Mouse (Mus musculus): ENCODE results near the gene Gm6902. TPM values are rescaled to one million over a fixed set of nuclear protein-coding genes. Genes with fewer than 3 reads are reported as not detected.
"Not testable (repeated sequence)": the region's sequence is repeated elsewhere in the genome, so short reads cannot be mapped to it uniquely, and the experiment has no call there.

Gm6902 gene
- not detected in 2 replicates for polyA plus RNA-seq (2014; fragmentation: Nextera tagmentation; extraction: Ambion mirVana)

DNA sequence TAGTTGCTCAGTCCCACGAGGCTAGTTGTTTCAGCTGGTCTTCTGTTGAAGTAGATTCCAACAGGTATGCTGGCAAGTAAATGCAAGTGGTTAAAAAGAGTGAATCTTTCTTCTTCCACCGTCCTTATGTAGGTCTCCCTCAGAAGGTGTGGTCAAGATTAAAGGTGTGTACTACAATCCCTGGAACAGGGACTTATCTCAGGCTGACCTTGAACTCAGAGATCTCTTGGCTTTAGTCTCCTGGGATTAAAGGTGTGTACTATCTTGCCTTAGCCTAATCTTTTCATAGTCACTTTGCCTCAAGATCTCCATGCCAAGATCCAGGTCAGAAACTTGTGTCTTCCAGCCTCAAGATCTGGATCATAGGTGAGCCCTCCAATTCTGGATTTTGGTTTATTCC lies at the start of gene Gm6902:
Gm6902 (minus strand) TSS at position 101 of the 400 bp plus-strand sequence.
- no CpG with 5 or more reads among the region's 2 CpGs for WGBS

GRCm38 (mm10) chr7:23300892-23301291 lies 22.2 kb upstream of the Gm6902 start, which contains the start of gene Nlrp4e:
TSS of gene Nlrp4e (plus strand) at chr7:23301192.
- H3K36me3 ChIP-seq (ENCODE audit: insufficient read depth); H3K9ac ChIP-seq; H3K27ac ChIP-seq (ENCODE audit: low read depth); H3K4me2 ChIP-seq; H3K9me3 ChIP-seq (ENCODE audit: low read depth, low read length); H3K4me1 ChIP-seq (ENCODE audit: insufficient read depth); ATAC-seq (ENCODE audit: insufficient read depth); H3K4me3 ChIP-seq (ENCODE audit: low read depth, low read length); H3K27me3 ChIP-seq (ENCODE audit: insufficient read depth, low read length); DNase-seq: not testable (repeated sequence)
- WGBS = 87% methylated on average over 3 of the region's 3 CpGs

More for the DNA sequence above, at the start of gene Gm6902:
- not testable (repeated sequence) for DNase-seq; H3K9me3 ChIP-seq (ENCODE audit: low read depth, low read length); H3K27ac ChIP-seq (ENCODE audit: low read depth); H3K27me3 ChIP-seq (ENCODE audit: insufficient read depth, low read length); ATAC-seq (ENCODE audit: insufficient read depth); H3K4me3 ChIP-seq (ENCODE audit: low read depth, low read length); H3K4me2 ChIP-seq; H3K9ac ChIP-seq; H3K4me1 ChIP-seq (ENCODE audit: insufficient read depth); H3K36me3 ChIP-seq (ENCODE audit: insufficient read depth)

GRCm38 (mm10) chr7:23251582-23251981 lies 27.1 kb downstream of the Gm6902 start, which contains the start of gene Vmn1r166:
TSS of gene Vmn1r166 (minus strand) at chr7:23251682.
- H3K9ac ChIP-seq; H3K4me1 ChIP-seq (ENCODE audit: insufficient read depth); H3K9me3 ChIP-seq (ENCODE audit: low read depth, low read length); H3K27ac ChIP-seq (ENCODE audit: low read depth); DNase-seq; H3K4me3 ChIP-seq (ENCODE audit: low read depth, low read length); H3K4me2 ChIP-seq; H3K36me3 ChIP-seq (ENCODE audit: insufficient read depth); H3K27me3 ChIP-seq (ENCODE audit: insufficient read depth, low read length); ATAC-seq (ENCODE audit: insufficient read depth): not testable (repeated sequence)
- WGBS = no CpG with 5 or more reads among the region's 2 CpGs

Other genes starting within 250 kb of the Gm6902 start
- gene Vmn1r163, start 223.4 kb downstream of the Gm6902 start, polyA plus RNA-seq (2014; fragmentation: Nextera tagmentation; extraction: Ambion mirVana) = not detected in 2 replicates
- not detected in 2 replicates for gene Gm8720, start 211.4 kb downstream of the Gm6902 start, polyA plus RNA-seq (2014; fragmentation: Nextera tagmentation; extraction: Ambion mirVana)
- not detected in 2 replicates for gene Gm10662, start 134.4 kb downstream of the Gm6902 start, polyA plus RNA-seq (2014; fragmentation: Nextera tagmentation; extraction: Ambion mirVana)
- gene Vmn1r165, start 61.6 kb downstream of the Gm6902 start, polyA plus RNA-seq (2014; fragmentation: Nextera tagmentation; extraction: Ambion mirVana) = not detected in 2 replicates
- not detected in 2 replicates for gene Vmn1r166, start 27.2 kb downstream of the Gm6902 start, polyA plus RNA-seq (2014; fragmentation: Nextera tagmentation; extraction: Ambion mirVana)
- not detected in 2 replicates for gene Nlrp4e, start 22.3 kb upstream of the Gm6902 start, polyA plus RNA-seq (2014; fragmentation: Nextera tagmentation; extraction: Ambion mirVana)
- gene Nlrp5, start 107.0 kb upstream of the Gm6902 start, polyA plus RNA-seq (2014; fragmentation: Nextera tagmentation; extraction: Ambion mirVana) = not detected in 2 replicates
- not detected in 2 replicates for gene Vmn1r167, start 228.3 kb upstream of the Gm6902 start, polyA plus RNA-seq (2014; fragmentation: Nextera tagmentation; extraction: Ambion mirVana)